Mouse (Mus musculus) liver, postnatal 0 days (tissue): ENCODE measurements around the gene Rasal2.

ENCODE experiments used
- CTCF ChIP-seq: sonication (generic); IDR thresholded peaks from 2 replicates; pipeline ENCODE4 v1.5.1; 2016; ENCODE audit warnings: antibody characterized with exemption, low read depth
- EP300 ChIP-seq: IDR thresholded peaks from 2 replicates; pipeline ENCODE4 v1.6.1; 2016; ENCODE audit warnings: antibody characterized with exemption, low read depth, mild to moderate bottlenecking

DNA sequence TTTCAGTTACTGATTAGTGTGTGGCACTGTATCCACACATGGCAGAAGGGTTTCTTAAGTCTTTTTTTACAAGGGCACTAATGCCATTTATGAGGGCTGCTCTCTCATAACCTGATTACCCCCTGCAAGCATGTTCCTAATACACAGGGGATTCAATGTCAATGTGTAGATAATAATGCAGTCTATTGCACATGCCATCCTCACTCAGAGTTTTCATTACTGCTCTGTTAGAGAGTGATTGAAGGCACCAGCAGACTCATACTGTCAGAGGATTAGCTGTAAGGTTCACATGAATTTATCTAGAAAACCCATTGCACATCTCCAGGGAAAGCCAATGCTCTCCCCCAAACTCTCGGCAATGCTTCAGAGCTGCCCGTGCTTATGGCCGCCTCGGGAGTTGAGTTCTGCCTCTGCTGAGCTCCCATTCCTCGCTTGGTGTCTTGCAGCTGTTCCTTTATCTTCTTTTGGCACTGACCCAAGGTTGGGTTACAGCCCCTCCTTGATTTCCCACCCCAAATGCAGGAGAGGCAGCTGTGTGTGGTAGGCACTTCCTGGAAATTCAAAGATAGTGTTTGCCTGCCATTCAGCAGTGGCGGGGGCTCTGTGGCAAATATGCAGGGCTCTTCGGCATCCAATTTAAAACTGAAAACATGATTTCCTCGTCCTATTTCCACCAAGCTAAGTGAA, 13.5 kb upstream of the Rasal2 start:
- TF ChIP-seq CTCF (no peak), EP300 (no peak)
